Mouse (Mus musculus) gonadal fat pad, adult 2 months (tissue): ENCODE data around the gene Ube4b. TPM values are rescaled to one million over a fixed set of nuclear protein-coding genes. Genes with fewer than 3 reads are reported as not detected.
"Not testable (repeated sequence)": the region's sequence is repeated elsewhere in the genome, so short reads cannot be mapped to it uniquely, and the experiment has no call there.

ENCODE experiments used
- DNase-seq: peaks from one replicate; pipeline ENCODE4 v3.0.0-alpha.2; 2012; ENCODE audit warnings: low read depth
- polyA plus RNA-seq: library from polyadenylated mRNA; depleted of rRNA; stranded (reverse); fragments of >200 nt; gene quantifications from 2 replicates; pipeline ENCODE4 v1.2.3, GENCODE M21; 2012; rRNA removed

The Ube4b gene
- polyA plus RNA-seq = 46.6 and 56.8 TPM in 2 replicates

DNA sequence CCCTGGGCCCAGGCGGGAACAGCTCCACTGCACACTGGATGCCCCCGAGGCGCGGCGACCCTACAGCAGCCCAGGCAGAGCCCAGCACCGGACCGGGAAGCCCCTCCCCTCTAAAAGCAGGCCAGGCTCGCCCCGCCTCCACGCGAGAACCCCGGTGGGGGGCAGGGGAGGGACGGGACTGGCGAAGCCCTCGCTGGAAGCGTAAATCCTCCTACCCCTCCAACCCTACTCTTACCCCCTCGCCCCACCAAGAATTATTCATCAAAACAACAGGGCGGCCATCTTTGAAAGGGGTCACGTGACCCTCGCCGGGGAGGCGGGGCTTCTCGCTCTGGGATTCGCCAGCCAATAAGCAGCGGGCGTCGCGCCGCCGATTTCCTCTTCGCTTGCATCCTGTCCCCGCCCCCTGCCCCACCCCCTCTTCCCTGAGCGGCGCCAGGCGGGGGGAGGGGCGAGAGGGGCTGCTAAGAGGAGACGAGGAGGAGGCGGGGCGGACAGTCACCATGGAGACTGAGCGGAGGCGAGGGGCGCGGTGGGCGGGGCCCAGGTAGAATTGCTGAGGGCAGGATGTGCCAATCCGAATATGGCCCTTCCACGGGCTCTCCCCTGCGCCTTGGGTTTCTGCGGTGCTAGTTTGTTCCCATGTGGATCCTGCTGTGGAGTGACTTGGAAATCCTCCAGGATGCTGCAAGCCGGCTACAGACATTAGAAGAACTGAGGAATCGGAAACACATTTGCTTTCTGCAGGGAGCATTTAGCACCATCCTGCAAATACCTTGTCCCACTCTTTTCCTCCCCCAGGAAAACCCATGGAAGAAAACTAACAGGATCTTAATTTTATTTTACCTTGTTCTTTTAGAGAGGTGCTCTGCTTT lies at the start of gene Ube4b:
TSS of gene Ube4b (minus strand) at position 425 of the 875 bp plus-strand sequence.
- no peak for DNase-seq

- DNase-seq = no peak
Measured at GRCm38 (mm10) chr4:149475096-149475495, 48.5 kb upstream of the Ube4b start.

- DNase-seq = no peak
Measured at GRCm38 (mm10) chr4:149469557-149469956, 43.0 kb upstream of the Ube4b start.

DNA sequence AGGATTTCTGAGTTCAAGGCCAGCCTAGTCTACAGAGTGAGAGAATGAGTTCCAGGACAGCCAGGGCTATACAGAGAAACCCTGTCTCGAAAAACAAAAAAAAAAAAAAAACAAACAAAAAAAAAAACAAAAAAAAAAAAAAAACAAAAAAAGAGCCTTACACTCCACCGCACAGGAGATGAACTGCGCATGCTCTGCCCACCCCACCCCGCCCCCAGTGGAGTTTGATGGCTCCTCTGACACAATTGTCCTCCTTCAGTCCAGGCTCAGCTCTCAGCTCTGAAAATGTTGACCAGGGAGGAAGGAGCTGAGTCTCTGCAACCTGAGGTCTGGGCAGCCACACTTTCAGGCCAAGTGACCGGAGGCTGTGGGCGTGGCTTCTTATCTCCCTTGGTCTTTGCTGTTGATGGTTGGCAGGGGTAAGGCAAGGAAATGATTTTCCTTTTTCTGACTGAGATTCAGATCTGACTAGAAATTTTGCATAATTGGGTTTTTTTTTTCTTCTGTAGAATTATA lies 36.9 kb upstream of the Ube4b start:
- no peak for DNase-seq

- DNase-seq = no peak
Measured at GRCm38 (mm10) chr4:149462305-149462971, 35.9 kb upstream of the Ube4b start.

DNA sequence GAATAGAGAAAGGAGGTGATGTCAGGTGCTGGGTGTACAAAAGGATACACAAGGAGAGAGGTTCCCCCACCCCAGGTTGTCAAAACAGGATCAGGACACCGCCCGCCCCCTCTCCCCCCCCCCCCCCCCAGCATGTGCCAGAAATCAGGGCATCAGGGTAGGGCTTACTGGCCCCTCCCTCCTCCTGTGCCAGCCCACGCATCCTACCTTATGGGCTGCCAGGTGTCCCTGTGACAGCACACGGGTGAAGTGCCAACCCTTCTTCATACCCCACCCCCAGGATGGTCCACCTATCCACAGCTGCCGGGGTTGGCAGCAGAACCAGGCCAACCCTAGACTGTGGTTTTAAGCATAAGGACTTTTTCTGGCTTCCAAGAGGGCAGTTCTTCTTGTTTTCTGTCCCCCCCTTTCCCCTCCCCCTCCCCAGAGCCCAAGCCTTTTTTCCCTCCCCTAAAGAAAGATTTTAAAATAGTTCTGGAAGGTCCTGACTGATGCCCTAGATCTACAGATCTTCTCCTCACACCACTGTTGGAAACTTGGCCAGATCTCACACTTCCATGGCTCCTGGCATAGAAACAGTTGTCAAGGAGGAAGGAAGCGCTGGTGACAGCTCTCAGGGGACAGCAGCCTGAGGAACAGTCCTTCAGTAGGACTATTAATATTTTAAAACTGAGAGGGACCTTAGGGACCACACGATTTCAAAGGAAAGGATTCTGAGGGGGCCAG lies 35.2 kb upstream of the Ube4b start:
- no peak for DNase-seq

DNA sequence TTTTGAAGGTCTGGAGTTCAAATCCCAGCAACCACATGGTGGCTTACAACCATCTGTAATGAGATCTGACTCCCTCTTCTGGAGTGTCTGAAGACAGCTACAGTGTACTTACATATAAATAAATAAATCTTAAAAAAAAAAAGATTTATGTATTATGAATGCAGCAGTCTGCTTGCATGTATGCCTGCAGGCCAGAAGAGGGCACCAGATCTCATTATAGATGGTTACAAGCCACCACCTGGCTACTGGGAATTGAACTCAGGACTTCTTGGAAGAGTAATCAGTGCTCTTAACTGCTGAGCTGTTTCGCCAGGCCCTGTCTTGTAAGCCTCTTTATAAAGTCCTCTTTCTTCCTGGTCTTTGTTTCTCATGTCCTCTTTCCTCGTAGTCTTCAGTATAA lies 33.9 kb upstream of the Ube4b start:
- not testable (repeated sequence) for DNase-seq

DNA sequence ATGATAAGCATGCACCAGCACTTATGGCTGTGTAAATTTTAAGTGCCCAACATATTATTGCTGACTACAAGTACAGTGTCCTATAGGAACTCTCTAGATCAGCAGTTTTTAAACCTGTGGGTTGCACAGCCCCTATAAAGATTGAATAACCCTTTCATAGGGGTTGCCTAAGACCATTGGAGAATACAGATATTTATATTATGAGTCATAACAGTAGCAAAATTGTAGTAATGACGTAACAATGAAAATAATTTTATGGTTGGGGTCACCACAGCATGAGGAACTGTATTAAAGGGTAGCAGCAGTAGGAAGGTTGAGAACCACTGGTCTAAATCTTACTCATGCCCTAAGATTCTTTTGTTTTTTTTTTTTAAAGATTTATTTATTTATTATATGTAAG lies 32.9 kb upstream of the Ube4b start:
- no peak for DNase-seq

GRCm38 (mm10) chr4:149458526-149458925 lies 32.0 kb upstream of the Ube4b start:
- no peak for DNase-seq

DNA sequence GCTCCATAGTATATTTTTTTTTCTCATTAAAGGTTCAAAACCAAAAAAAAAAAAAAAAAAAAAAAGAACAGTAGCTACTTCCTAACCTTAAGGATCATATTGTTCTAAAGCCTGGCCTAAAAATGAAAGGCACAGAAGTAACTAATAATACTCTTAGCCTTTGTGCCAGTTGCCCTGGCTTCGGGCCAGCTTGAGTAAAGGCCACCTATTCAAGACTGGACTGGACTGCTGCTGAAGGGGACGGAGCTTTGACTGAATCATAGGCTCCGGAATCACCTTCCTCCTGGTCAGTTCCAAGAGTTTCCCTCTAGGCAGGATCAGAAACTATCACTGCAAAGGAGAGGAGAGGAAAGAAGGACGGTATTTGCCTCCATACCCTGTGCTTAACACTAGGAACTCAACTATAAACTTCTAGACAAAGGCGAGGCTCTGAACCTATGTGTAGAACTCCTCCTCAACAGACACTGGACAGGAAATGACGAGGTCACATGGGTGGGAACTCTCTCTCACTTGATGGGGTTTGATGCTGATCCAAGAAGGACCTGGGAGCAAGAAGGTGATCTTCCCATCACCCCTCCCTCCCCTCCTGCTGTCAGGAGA lies 31.4 kb upstream of the Ube4b start:
- no peak for DNase-seq

DNA sequence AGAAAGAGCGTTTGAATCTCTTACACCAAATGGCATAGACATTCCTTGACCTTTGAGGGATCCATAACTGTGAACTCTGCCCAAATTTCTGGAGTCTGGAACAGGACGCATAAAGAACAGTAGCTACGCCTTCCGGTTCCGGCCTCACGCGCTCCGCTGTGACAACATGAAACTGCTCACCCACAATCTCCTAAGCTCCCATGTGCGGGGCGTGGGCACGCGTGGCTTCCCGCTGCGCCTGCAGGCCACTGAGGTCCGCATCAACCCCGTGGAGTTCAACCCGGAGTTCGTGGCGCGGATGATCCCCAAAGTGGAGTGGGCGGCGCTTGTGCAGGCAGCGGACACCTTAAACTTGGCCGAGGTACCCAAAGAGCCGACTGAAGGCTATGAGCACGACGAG lies 30.6 kb upstream of the Ube4b start:
- not testable (repeated sequence) for DNase-seq

GRCm38 (mm10) chr4:149454879-149455278 lies 28.3 kb upstream of the Ube4b start, which contains the start of gene Rbp7:
Rbp7 (minus strand) TSS chr4:149454978.
- no peak for DNase-seq

GRCm38 (mm10) chr4:149454263-149454662 lies 27.7 kb upstream of the Ube4b start:
- no peak for DNase-seq

- no peak for DNase-seq
Measured at GRCm38 (mm10) chr4:149453656-149454055, 27.1 kb upstream of the Ube4b start.

GRCm38 (mm10) chr4:149450636-149451035 lies 24.1 kb upstream of the Ube4b start:
- DNase-seq = no peak

DNA sequence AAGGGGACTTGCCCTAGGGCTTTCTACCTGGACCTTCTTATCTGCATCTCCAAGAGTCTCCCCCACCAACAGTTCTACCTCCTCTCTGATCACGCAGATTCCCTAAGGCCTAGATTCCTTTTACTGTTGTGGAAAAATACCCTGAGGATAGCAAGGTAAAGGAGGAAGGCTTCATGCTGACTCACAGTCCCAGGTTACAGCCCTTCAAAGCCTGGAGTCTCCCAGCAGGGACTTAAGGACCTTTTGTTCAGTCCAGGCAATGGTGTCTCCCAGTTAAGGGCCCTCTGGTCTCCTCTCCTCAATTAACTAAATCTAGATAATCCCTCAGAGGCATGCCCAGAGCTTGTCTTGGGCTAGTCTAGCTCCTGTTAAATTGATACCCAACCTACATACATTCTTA lies 19.8 kb upstream of the Ube4b start:
- DNase-seq = no peak

DNA sequence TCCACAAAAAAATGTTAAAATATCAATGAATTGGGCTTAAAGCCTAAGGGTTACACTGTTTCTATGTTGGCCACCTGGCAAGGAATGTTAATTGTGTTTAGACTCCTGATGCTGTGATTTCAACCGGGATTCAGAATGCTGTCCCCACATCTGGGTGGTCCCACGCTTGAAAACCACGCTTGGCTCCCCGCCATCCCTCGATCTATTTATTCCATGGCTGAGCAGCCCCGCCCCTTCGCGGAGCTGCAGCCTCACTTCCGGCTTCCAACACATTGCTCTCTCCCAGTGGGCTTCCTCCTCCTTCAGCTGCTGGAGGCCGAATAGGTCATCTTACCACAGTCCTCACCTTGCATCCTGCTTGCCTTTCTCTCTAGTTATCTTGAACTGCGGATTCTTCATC lies 19.3 kb upstream of the Ube4b start:
- no peak for DNase-seq

- DNase-seq = no peak
Measured at GRCm38 (mm10) chr4:149444964-149445701, 18.6 kb upstream of the Ube4b start.

GRCm38 (mm10) chr4:149444465-149444864 lies 17.9 kb upstream of the Ube4b start:
- no peak for DNase-seq

DNA sequence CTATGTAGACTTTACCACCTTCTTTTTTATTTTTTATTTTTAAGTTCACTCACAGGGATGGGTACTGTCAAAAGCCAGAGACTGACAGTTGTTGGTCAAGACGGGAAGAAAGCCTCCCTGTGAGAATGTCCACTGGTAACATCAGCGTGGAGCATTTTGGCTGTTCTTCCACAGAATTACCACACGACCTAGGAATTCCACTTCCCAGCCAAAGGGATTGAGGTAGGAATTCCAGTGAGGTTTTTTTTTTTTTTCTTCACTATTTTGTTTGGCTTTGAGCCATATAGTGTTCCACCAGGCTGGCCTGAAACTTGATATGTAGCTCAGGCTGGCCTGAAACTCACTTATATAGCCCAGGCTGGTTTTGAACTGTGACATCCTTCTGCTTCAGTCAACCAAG lies 15.9 kb upstream of the Ube4b start:
- DNase-seq = no peak

DNA sequence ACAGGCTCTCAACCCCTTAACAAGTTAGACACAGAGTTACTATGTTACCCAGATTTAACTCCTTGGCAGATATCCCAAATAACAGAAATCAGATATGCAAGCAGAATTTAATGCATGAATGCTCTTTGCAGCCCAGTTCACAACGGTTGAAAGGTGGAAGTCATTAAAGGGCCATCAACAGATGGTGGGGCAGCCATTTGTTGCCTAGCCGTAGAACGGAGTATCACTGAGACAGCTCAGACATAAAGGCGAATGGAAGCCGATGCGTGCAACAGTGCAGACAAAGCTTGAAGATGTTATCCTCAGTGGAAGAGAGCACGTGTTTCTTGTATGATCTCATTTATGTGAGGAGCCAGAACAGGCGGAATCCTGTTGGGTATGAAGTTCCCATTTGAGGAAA lies 14.0 kb upstream of the Ube4b start:
- no peak for DNase-seq
